Mouse (Mus musculus) thymus, postnatal 36 days (tissue): ENCODE results near the gene Gpr4.

Experiments
- DNase-seq, 2 experiments: peaks; one replicate each; pipeline ENCODE4 v3.0.0; 2022; ENCODE audit warnings: mixed read lengths in 2 of 2

Gpr4 gene

GRCm38 (mm10) chr7:19267051-19267450, 54.7 kb downstream of the Gpr4 start:
- DNase-seq, result no peak

DNA sequence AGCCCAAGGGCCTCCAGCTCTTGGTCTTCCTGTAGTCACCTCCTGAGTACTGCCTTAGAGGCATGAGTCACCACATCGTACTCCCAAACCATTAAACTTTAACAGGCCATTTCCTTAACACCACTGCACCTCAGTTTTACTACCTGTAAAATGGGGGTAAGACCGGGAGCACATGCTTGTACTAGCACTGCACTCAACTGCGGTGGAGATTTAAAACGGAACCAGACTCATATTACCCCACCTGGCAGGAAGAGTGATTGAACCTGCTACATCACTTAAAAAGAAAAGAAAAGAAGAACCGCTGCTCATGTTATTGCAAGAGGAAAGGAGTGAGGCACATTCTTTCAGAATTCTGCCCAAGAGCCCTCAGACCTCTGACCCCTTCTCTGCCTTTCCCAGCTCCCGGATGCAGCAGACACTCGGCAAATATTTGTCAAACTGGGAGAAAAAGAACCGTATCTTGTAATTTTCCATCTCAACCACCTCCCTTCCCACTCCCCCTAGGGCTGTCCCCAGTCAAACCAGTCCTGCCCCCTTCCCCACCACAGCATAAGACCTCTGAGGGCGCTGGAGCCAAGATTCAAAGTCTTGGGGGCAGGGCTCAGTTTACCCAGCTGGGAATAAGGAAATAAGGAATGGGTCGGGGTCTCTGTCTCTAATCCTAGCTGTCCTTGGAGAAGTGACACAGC, 56.8 kb downstream of the Gpr4 start:
- peak in 1 of 2 experiments; percentile 21 for DNase-seq

- peak in 1 of 2 experiments; percentile 44 for DNase-seq
Measured at GRCm38 (mm10) chr7:19269721-19270441, 57.5 kb downstream of the Gpr4 start.

GRCm38 (mm10) chr7:19270509-19271237, 58.3 kb downstream of the Gpr4 start:
- peak; percentile 32 to 70 for DNase-seq

GRCm38 (mm10) chr7:19271238-19272172, 59.2 kb downstream of the Gpr4 start, which contains the start of gene Vasp:
Vasp (minus strand) TSS chr7:19271817.
- DNase-seq, result peak; percentile 83 to 86

GRCm38 (mm10) chr7:19272173-19272764, 59.9 kb downstream of the Gpr4 start:
- DNase-seq, result peak; percentile 91
